Mouse (Mus musculus) intestine, embryonic 14.5 days (tissue): ENCODE results near the gene Tmem234. TPM values are rescaled to one million over a fixed set of nuclear protein-coding genes. Genes with fewer than 3 reads are reported as not detected.
A peak's percentile ranks its signal among the peaks of the same experiment; 100 is the strongest.

ENCODE experiments used
- ATAC-seq: fragments of 200-750 bp; cut with Nextera tagmentation; replicated peaks from 2 replicates; pipeline ENCODE4 v1.8.0; 2017; ENCODE audit warnings: low read depth, moderate number of reproducible peaks, moderate TSS enrichment, moderate library complexity; ENCODE audit not compliant: low FRiP score, low TSS enrichment
- DNase-seq: peaks from one replicate; pipeline ENCODE4 v3.0.0-alpha.2; 2018; ENCODE audit warnings: low spot score
- H3K27ac ChIP-seq: fragments of 300-500 bp; sonication (generic); 2 replicates; pipeline ENCODE4 v1.5.1; 2014; ENCODE audit warnings: low read depth, mild to moderate bottlenecking, control low read depth
- H3K27me3 ChIP-seq: fragments of 300-500 bp; sonication (generic); replicated peaks from 2 replicates; pipeline ENCODE4 v1.6.1; 2014; ENCODE audit warnings: low read length, control low read depth; ENCODE audit not compliant: control insufficient read depth, insufficient read depth
- H3K36me3 ChIP-seq: fragments of 300-500 bp; sonication (generic); 2 replicates; pipeline ENCODE4 v1.6.1; 2014; ENCODE audit warnings: low read length, control low read depth; ENCODE audit not compliant: control insufficient read depth, insufficient read depth
- H3K4me1 ChIP-seq: fragments of 300-500 bp; sonication (generic); replicated peaks from 2 replicates; pipeline ENCODE4 v1.6.1; 2014; ENCODE audit warnings: low read length, control low read depth, mixed read lengths; ENCODE audit not compliant: control insufficient read depth, insufficient read depth
- H3K4me2 ChIP-seq: fragments of 300-500 bp; sonication (generic); 2 replicates; pipeline ENCODE4 v1.6.1; 2014; ENCODE audit warnings: low read length
- H3K4me3 ChIP-seq: fragments of 300-500 bp; sonication (generic); 2 replicates; pipeline ENCODE4 v1.5.1; 2014; ENCODE audit warnings: low read depth, low read length, control low read depth, mixed read lengths
- H3K9ac ChIP-seq: fragments of 300-500 bp; sonication (generic); 2 replicates; pipeline ENCODE4 v1.6.1; 2014; ENCODE audit warnings: mild to moderate bottlenecking, low read length
- H3K9me3 ChIP-seq: fragments of 300-500 bp; sonication (generic); 2 replicates; pipeline ENCODE4 v1.6.1; 2016; ENCODE audit warnings: low read length, control low read depth; ENCODE audit not compliant: control insufficient read depth
- WGBS: fragments of 180-500 bp; shearing (Covaris S2); extraction: QIAGEN DNeasy Blood & Tissue Kit; methylation state at CpG from one replicate; pipeline ENCODE4 v1.1.7; 2014; 5-methylcytosine and 5-hydroxymethylcytosine counted together
- polyA plus RNA-seq: library from polyadenylated mRNA; unstranded; fragments of >200 nt; fragmentation: Nextera tagmentation; extraction: Ambion mirVana; gene quantifications from 2 replicates; pipeline ENCODE4 v1.2.1, GENCODE M21; 2014

The Tmem234 gene
- polyA plus RNA-seq, 1 experiment from 2014 or later = 197 TPM

DNA sequence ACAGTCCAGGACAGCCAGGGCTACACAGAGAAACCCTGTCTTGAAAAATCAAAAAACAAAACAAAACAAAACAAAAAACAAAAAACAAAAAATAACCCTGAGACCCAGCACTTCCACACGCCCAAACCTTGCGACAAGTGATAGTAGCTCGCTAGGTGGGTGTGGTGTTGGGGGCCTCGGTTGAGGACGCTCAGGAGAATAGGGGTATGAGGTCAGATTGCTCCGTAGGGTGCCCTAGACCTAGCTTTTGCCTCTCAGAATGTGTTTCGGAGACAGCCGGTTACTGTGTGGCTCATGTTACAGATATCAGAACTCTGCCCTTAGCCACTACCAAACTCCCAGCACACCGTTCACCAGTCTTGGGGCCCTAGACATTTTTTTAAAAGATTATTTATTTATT lies 14.7 kb upstream of the Tmem234 start:
- no peaks in the 10 kb centered on the region for H3K9me3 ChIP-seq
- ATAC-seq = peak; percentile 10; the same call in 1 of the 2 replicates
- 83% methylated on average over 9 of the region's 9 CpGs for WGBS

GRCm38 (mm10) chr4:129586943-129587342 lies 13.5 kb upstream of the Tmem234 start:
- H3K36me3 ChIP-seq = peaks cover 13% of the 10 kb centered on the region
- DNase-seq (no peak), ATAC-seq (no peak)
- H3K27me3 ChIP-seq = no peaks in the 10 kb centered on the region
- no peaks in the 10 kb centered on the region for H3K9me3 ChIP-seq
- WGBS = 34% methylated on average over 1 of the region's 1 CpGs
- no peak overlapping the region for H3K4me2 ChIP-seq
- H3K27ac ChIP-seq = no peak overlapping the region
- no peak overlapping the region for H3K9ac ChIP-seq
- H3K4me1 ChIP-seq = peaks cover 7% of the 10 kb centered on the region; the same call in 1 of the 2 replicates
- H3K4me3 ChIP-seq = no peak overlapping the region

More for the DNA sequence above, 14.7 kb upstream of the Tmem234 start:
- peak overlapping the region; percentile 86; the same call in 1 of the 2 replicates for H3K4me2 ChIP-seq
- H3K4me3 ChIP-seq = no peak overlapping the region
- H3K9ac ChIP-seq = no peak overlapping the region
- H3K27ac ChIP-seq = no peak overlapping the region
- H3K4me1 ChIP-seq = peaks cover 7% of the 10 kb centered on the region; the same call in 1 of the 2 replicates
- DNase-seq = no peak
- peaks cover 1% of the 10 kb centered on the region; the same call in 1 of the 2 replicates for H3K36me3 ChIP-seq
- H3K27me3 ChIP-seq = no peaks in the 10 kb centered on the region

DNA sequence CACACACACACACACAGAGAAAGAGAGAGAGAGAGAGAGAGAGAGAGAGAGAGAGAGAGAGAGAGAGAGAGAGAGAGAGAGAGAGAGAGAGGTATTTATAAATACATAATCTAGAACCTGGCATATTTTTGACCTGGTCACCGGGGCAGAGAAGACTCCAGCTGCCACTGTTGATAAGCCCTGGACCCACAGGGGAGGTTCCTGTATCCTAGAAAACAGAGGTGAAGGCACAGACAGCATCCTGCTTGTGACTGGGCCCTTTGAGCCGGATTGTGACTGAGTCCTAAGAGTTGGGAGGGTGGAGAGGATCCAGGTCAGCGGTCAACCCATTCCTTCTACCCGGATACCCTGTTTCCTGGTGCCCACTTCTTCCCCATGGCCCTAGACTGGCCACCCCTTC lies 11.6 kb upstream of the Tmem234 start:
- Histone ChIP-seq H3K27me3 (no peaks in the 10 kb centered on the region), H3K4me2 (no peak overlapping the region), H3K27ac (no peak overlapping the region), H3K9ac (no peak overlapping the region), H3K4me1 (peaks cover 7% of the 10 kb centered on the region; the same call in 1 of the 2 replicates), H3K36me3 (peaks cover 31% of the 10 kb centered on the region), H3K9me3 (no peaks in the 10 kb centered on the region), H3K4me3 (no peak overlapping the region)
- 70% methylated on average over 4 of the region's 4 CpGs for WGBS
- ATAC-seq (no peak), DNase-seq (no peak)

GRCm38 (mm10) chr4:129608426-129609025 lies 8.1 kb downstream of the Tmem234 start:
- peak; percentile 86 for DNase-seq
- ATAC-seq = peak; percentile 84
- no peak overlapping the region for H3K27ac ChIP-seq
- H3K9me3 ChIP-seq = no peaks in the 10 kb centered on the region
- no peaks in the 10 kb centered on the region for H3K4me1 ChIP-seq
- H3K9ac ChIP-seq = no peak overlapping the region
- no peak overlapping the region for H3K4me3 ChIP-seq
- WGBS = 38% methylated on average over 7 of the region's 7 CpGs
- no peak overlapping the region for H3K4me2 ChIP-seq
- H3K27me3 ChIP-seq = no peaks in the 10 kb centered on the region
- H3K36me3 ChIP-seq = peaks cover 42% of the 10 kb centered on the region

GRCm38 (mm10) chr4:129609139-129609631 lies 8.7 kb downstream of the Tmem234 start:
- Histone ChIP-seq H3K4me3 (no peak overlapping the region), H3K4me2 (no peak overlapping the region), H3K9ac (no peak overlapping the region), H3K9me3 (no peaks in the 10 kb centered on the region), H3K4me1 (no peaks in the 10 kb centered on the region), H3K36me3 (peaks cover 36% of the 10 kb centered on the region), H3K27me3 (no peaks in the 10 kb centered on the region), H3K27ac (no peak overlapping the region)
- DNase-seq = no peak
- WGBS = 84% methylated on average over 12 of the region's 12 CpGs
- no peak for ATAC-seq

- Histone ChIP-seq H3K4me3 (no peak overlapping the region), H3K4me2 (no peak overlapping the region), H3K9me3 (no peaks in the 10 kb centered on the region), H3K4me1 (no peaks in the 10 kb centered on the region), H3K27ac (no peak overlapping the region), H3K9ac (no peak overlapping the region), H3K36me3 (peaks cover 27% of the 10 kb centered on the region), H3K27me3 (no peaks in the 10 kb centered on the region)
- ATAC-seq (no peak), DNase-seq (no peak)
- 70% methylated on average over 4 of the region's 4 CpGs for WGBS
Measured at GRCm38 (mm10) chr4:129610026-129610425, 9.6 kb downstream of the Tmem234 start.

GRCm38 (mm10) chr4:129610472-129610871 lies 10.0 kb downstream of the Tmem234 start:
- Histone ChIP-seq H3K4me1 (no peaks in the 10 kb centered on the region), H3K4me3 (no peak overlapping the region), H3K9ac (no peak overlapping the region), H3K27ac (no peak overlapping the region), H3K4me2 (no peak overlapping the region), H3K36me3 (peaks cover 23% of the 10 kb centered on the region), H3K27me3 (no peaks in the 10 kb centered on the region), H3K9me3 (no peaks in the 10 kb centered on the region)
- WGBS = 72% methylated on average over 4 of the region's 4 CpGs
- DNase-seq (no peak), ATAC-seq (no peak)

DNA sequence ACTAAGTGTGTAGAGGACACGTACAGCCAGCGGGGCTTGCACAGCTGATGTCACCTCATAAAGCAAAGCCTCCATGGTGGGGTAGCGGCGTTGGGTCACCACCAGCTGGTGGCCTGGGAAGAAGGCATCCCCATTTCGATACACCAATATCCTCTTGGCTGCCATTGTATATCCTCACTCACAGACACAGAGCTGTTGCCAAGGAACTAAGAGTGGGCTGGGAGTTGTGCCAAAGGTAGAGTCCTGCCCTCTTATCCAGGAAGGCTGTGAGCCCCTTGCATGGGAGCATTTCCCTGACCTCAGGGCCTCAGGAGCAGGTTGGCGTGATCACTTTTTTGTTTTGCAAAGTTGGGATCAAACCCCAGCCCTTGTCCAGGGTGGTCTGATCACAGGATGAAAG lies 13.6 kb downstream of the Tmem234 start, which contains the start of gene Dcdc2b:
Gene Dcdc2b, minus strand, starts transcription at position 165 of the 400 bp plus-strand sequence.
- peaks cover 25% of the 10 kb centered on the region for H3K36me3 ChIP-seq
- H3K4me1 ChIP-seq = peaks cover 6% of the 10 kb centered on the region
- DNase-seq (no peak), ATAC-seq (no peak)
- H3K4me2 ChIP-seq = no peak within 1 kb of the TSS
- H3K27ac ChIP-seq = no peak within 1 kb of the TSS
- no peak within 1 kb of the TSS for H3K4me3 ChIP-seq
- H3K9ac ChIP-seq = no peak within 1 kb of the TSS
- H3K9me3 ChIP-seq = no peaks in the 10 kb centered on the region
- 84% methylated on average over 6 of the region's 6 CpGs for WGBS
- H3K27me3 ChIP-seq = no peaks in the 10 kb centered on the region

GRCm38 (mm10) chr4:129615801-129616290 lies 15.4 kb downstream of the Tmem234 start:
- no peak overlapping the region for H3K4me3 ChIP-seq
- H3K4me1 ChIP-seq = peaks cover 6% of the 10 kb centered on the region
- no peak overlapping the region for H3K9ac ChIP-seq
- no peaks in the 10 kb centered on the region for H3K27me3 ChIP-seq
- H3K27ac ChIP-seq = no peak overlapping the region
- no peak for ATAC-seq
- no peak overlapping the region for H3K4me2 ChIP-seq
- no peak for DNase-seq
- peaks cover 19% of the 10 kb centered on the region for H3K36me3 ChIP-seq
- H3K9me3 ChIP-seq = no peaks in the 10 kb centered on the region
- 90% methylated on average over 9 of the region's 9 CpGs for WGBS
